Mouse (Mus musculus) bone marrow, adult 2 months (tissue): ENCODE results near the gene Chil1.

Experiments
- CTCF ChIP-seq: fragments of 200-500 bp; IDR thresholded peaks from 2 replicates; pipeline ENCODE4 v1.5.1; 2011; ENCODE audit warnings: low read length, control low read depth; ENCODE audit not compliant: control insufficient read depth, insufficient read depth
- POLR2A ChIP-seq: fragments of 200-500 bp; IDR thresholded peaks from 2 replicates; pipeline ENCODE4 v1.6.1; 2011; ENCODE audit warnings: low read depth, mild to moderate bottlenecking, control low read depth, low read length, borderline replicate concordance; ENCODE audit not compliant: control insufficient read depth

DNA sequence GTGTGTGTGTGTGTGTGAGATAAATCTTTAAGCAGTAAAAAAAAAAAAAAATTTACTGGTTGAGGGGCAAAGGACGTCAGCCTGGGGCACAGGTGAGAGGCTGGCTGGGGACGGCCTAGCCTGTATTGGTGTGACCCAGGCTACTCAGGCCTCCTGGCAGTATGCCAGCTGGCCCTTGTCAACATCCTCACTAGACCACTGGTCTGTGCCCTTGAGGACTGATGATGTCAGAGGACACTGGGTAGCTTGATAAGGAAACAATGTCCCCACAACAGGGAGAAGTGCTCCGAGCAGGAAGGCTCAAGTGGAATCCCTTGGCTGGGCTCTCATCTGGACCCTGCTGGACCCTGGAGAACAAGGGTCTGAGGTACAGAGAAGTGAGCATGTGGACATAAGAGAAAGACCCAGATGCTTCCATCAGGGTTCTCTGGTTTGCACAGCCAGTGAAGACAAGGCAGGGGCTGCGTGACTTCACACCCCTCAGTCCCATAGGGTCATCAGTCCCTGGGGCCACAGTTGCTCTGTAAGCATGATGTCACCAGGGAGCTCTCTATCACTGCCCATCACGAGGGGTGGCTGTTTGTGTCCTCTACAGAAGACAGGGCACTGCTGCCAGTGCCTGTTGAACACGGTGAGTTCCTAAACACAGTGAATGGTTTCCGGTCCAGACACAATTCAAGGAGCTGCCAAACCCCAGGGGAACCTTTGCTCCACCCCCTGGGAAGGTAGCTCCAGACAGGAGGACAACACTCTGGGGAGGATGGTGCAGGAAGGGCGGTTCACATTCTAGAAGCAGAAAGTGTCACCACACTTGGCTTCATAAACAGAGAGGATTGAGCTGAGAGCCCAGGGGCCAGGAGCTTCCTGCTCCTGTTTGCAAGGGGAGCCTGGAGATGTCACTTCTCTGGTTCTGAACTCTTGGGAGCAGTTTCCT is 40.4 kb downstream of the Chil1 start:
- no peak for TF ChIP-seq POLR2A
- no peak for TF ChIP-seq CTCF
